Mouse (Mus musculus): ENCODE data around the gene Gm20737.
"Not testable (repeated sequence)": the region's sequence is repeated elsewhere in the genome, so short reads cannot be mapped to it uniquely, and the experiment has no call there.

Gene Gm20737

DNA sequence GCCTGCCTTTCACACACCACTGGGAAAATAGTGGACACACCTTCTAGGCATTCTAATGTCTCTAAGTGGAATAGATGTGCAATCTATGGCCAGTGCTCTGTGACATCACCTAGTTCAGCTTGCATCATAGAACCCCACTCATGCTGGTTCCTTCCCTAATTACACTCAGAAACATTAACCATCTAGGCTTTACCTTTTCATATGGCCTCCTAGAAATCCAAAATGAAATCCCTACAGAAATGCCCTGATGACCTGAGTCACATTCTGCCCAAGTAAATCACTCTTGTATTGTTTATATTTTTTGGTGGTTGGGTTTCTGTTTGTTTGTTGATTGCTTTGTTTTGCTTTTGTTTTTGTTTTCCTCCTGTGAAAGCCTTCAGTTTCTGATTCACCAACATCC, at the start of gene Gm20737:
Gene Gm20737, minus strand, starts transcription at position 101 of the 400 bp plus-strand sequence.
- not testable (repeated sequence) for DNase-seq (ENCODE audit: low spot score in 2 of 2)

DNA sequence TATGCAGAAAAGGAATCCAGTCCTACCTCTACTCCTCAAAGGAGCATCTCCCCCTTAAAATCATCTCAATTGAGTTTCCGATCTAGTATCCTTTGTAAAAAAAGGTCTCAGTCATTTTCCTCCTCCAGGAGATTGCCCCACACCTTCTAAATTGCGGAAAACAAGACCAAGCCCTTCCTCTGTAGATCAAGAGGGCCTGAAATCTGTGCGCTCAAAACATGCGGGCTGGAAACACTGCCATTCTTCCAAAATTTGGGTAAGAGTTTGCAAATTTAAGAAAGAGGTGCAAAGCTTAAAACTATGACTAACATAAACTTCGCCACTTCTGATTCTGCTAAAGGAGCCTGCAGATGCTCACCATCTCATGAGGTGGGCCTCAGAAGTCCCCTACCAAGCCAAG, 17.3 kb upstream of the Gm20737 start, which contains the start of gene Gm21775:
Gene Gm21775, plus strand, starts transcription at position 301 of the 400 bp plus-strand sequence.
- DNase-seq (ENCODE audit: low spot score in 2 of 2) = not testable (repeated sequence)

Measured in frontal cortex, postnatal 36 days (tissue).